Mouse (Mus musculus): Measurements from ENCODE around the gene Zscan10. TPM values are rescaled to one million over a fixed set of nuclear protein-coding genes. Genes with fewer than 3 reads are reported as not detected.
A peak's percentile ranks its signal among the peaks of the same experiment; 100 is the strongest.
"Not testable (repeated sequence)": the region's sequence is repeated elsewhere in the genome, so short reads cannot be mapped to it uniquely, and the experiment has no call there.

Gene Zscan10
- total and polyA plus RNA-seq, 2 experiments from 2014 or later: 0.21 TPM; not detected in 1

GRCm38 (mm10) chr17:23587253-23587652 lies 13.4 kb upstream of the Zscan10 start:
- DNase-seq (no peak), ATAC-seq (no peak)
- H3K27me3 ChIP-seq (ENCODE audit: insufficient read depth, low read length): no peaks in the 10 kb centered on the region
- no peak overlapping the region for H3K4me2 ChIP-seq (ENCODE audit: low read depth)
- no peaks in the 10 kb centered on the region for H3K36me3 ChIP-seq (ENCODE audit: insufficient read depth)
- H3K9me3 ChIP-seq (ENCODE audit: low read length): no peaks in the 10 kb centered on the region
- peaks cover 15% of the 10 kb centered on the region for H3K4me1 ChIP-seq (ENCODE audit: insufficient read depth)
- H3K9ac ChIP-seq: no peak overlapping the region
- H3K27ac ChIP-seq (ENCODE audit: low read depth, low read length): no peak overlapping the region
- H3K4me3 ChIP-seq (ENCODE audit: low read depth, low read length): no peak overlapping the region
- no peak for TF ChIP-seq CTCF (IDR thresholded peaks at IDR 0.05; ENCODE audit: low read depth)
- WGBS: 62% methylated on average over 2 of the region's 2 CpGs

DNA sequence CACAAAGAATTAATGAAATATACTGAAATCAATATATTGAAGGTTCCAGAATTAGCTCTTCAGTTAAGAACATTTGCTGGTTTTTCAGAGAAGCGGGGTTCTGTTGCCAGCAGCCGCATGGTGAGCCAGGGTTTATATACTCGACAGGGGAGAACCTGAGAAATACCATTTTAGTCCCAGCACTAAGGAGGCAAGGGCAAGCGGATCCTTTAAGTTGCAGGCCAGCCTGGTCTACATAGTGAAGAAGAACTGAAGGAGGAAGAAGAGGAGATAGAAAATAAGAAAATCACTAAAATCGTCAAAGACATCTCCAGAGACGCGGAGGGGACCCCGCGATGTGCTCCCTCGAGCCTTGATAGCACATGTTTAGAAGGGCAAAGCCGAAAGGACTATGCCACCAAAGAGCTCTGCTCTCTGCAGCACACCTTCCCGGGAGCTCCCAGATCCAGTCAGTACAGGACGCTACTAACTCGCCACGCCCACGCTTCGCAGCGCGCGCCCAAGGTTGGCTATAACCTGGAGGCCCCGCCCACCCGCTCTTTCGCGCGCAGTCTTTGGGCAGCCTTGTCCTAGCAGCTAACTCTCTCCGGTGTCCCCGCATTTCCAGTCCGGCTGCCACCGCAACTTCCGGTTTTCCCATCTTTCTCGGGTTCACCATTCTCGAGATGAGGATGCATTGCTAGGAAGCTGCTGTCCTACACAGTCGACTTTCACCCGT lies 8.3 kb upstream of the Zscan10 start:
- H3K9ac ChIP-seq: peak overlapping the region; percentile 64
- WGBS: 7% methylated on average over 34 of the region's 34 CpGs
- H3K9me3 ChIP-seq (ENCODE audit: low read length): no peaks in the 10 kb centered on the region
- H3K4me2 ChIP-seq (ENCODE audit: low read depth): peak overlapping the region; percentile 75
- H3K36me3 ChIP-seq (ENCODE audit: insufficient read depth): no peaks in the 10 kb centered on the region
- H3K27me3 ChIP-seq (ENCODE audit: insufficient read depth, low read length): no peaks in the 10 kb centered on the region
- ATAC-seq (peak; percentile 99), DNase-seq (peak; percentile 97)
- peak overlapping the region; percentile 46 for H3K4me3 ChIP-seq (ENCODE audit: low read depth, low read length)
- no peak for TF ChIP-seq CTCF (IDR thresholded peaks at IDR 0.05; ENCODE audit: low read depth)
- peak overlapping the region; percentile 80 for H3K27ac ChIP-seq (ENCODE audit: low read depth, low read length)
- H3K4me1 ChIP-seq (ENCODE audit: insufficient read depth): no peaks in the 10 kb centered on the region

- 10% methylated on average over 13 of the region's 13 CpGs for WGBS
- Histone ChIP-seq H3K27ac (ENCODE audit: low read depth, low read length) (peak overlapping the region; percentile 80), H3K4me3 (ENCODE audit: low read depth, low read length) (peak overlapping the region; percentile 46), H3K9me3 (ENCODE audit: low read length) (no peaks in the 10 kb centered on the region), H3K36me3 (ENCODE audit: insufficient read depth) (no peaks in the 10 kb centered on the region), H3K4me2 (ENCODE audit: low read depth) (peak overlapping the region; percentile 75), H3K27me3 (ENCODE audit: insufficient read depth, low read length) (no peaks in the 10 kb centered on the region), H3K4me1 (ENCODE audit: insufficient read depth) (no peaks in the 10 kb centered on the region), H3K9ac (peak overlapping the region; percentile 64)
- no peak for TF ChIP-seq CTCF (IDR thresholded peaks at IDR 0.05; ENCODE audit: low read depth)
- ATAC-seq (peak; percentile 69), DNase-seq (no peak)
These were observed 7.7 kb upstream of the Zscan10 start for GRCm38 (mm10) chr17:23592926-23593300.

DNA sequence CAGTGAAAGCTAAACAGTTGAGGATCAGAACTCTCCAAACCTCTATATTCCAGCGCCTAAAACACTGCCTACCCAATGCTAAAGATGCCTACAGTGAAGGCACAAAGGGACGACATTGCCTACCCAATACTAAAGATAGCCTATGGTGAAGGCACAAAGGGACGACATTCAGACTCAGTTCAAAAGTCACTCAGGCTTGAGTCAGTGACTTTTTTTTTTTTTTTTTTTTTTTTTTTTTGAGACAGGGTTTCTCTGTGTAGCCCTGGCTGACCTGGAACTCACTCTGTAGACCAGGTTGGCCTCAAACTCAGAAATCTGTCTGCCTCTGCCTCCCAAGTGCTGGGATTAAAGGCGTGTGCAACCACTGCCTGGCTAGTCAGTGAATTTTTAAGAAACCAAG lies 5.5 kb upstream of the Zscan10 start:
- not testable (repeated sequence) for H3K9ac ChIP-seq; H3K4me1 ChIP-seq (ENCODE audit: insufficient read depth); H3K9me3 ChIP-seq (ENCODE audit: low read length); H3K36me3 ChIP-seq (ENCODE audit: insufficient read depth); DNase-seq; H3K4me2 ChIP-seq (ENCODE audit: low read depth); H3K27ac ChIP-seq (ENCODE audit: low read depth, low read length); ATAC-seq; H3K4me3 ChIP-seq (ENCODE audit: low read depth, low read length); H3K27me3 ChIP-seq (ENCODE audit: insufficient read depth, low read length)
- 70% methylated on average over 4 of the region's 4 CpGs for WGBS

- peak within 1 kb of the TSS; percentile 52 for H3K9ac ChIP-seq
- WGBS: 8% methylated on average over 31 of the region's 31 CpGs
- TF ChIP-seq CTCF (IDR thresholded peaks at IDR 0.05; ENCODE audit: low read depth): no peak
- peak within 1 kb of the TSS; percentile 58 for H3K4me2 ChIP-seq (ENCODE audit: low read depth)
- H3K9me3 ChIP-seq (ENCODE audit: low read length): no peaks in the 10 kb centered on the region
- H3K36me3 ChIP-seq (ENCODE audit: insufficient read depth): no peaks in the 10 kb centered on the region
- H3K27ac ChIP-seq (ENCODE audit: low read depth, low read length): peak within 1 kb of the TSS; percentile 40
- peak within 1 kb of the TSS; percentile 44 for H3K4me3 ChIP-seq (ENCODE audit: low read depth, low read length)
- ATAC-seq (peak; percentile 95), DNase-seq (peak; percentile 84)
- no peaks in the 10 kb centered on the region for H3K27me3 ChIP-seq (ENCODE audit: insufficient read depth, low read length)
- no peaks in the 10 kb centered on the region for H3K4me1 ChIP-seq (ENCODE audit: insufficient read depth)
These were observed 1.8 kb upstream of the Zscan10 start, which contains the start of gene Zfp13 for GRCm38 (mm10) chr17:23598582-23599552. TSS of gene Zfp13 (minus strand) at chr17:23599487.

- H3K27ac ChIP-seq (ENCODE audit: low read depth, low read length): peak overlapping the region; percentile 40
- H3K9ac ChIP-seq: peak overlapping the region; percentile 52
- 46% methylated on average over 7 of the region's 7 CpGs for WGBS
These were observed 1.0 kb upstream of the Zscan10 start for GRCm38 (mm10) chr17:23599605-23600063.

More at GRCm38 (mm10) chr17:23599605-23600063, 1.0 kb upstream of the Zscan10 start:
- TF ChIP-seq CTCF (IDR thresholded peaks at IDR 0.05; ENCODE audit: low read depth): no peak
- H3K4me2 ChIP-seq (ENCODE audit: low read depth): peak overlapping the region; percentile 58
- no peaks in the 10 kb centered on the region for H3K27me3 ChIP-seq (ENCODE audit: insufficient read depth, low read length)
- no peaks in the 10 kb centered on the region for H3K4me1 ChIP-seq (ENCODE audit: insufficient read depth)
- no peaks in the 10 kb centered on the region for H3K36me3 ChIP-seq (ENCODE audit: insufficient read depth)
- H3K4me3 ChIP-seq (ENCODE audit: low read depth, low read length): peak overlapping the region; percentile 44
- ATAC-seq (no peak), DNase-seq (no peak)
- H3K9me3 ChIP-seq (ENCODE audit: low read length): no peaks in the 10 kb centered on the region

Data from forebrain, postnatal 0 days (tissue).